In genomic region chr9:56937223-56938160, GRCm38 (mm10) we compare ENCODE assay signal across 8 mouse cellular contexts. TPM values are rescaled to one million over a fixed set of nuclear protein-coding genes. Genes with fewer than 3 reads are reported as not detected.
DNase-seq lines count a peak whose midpoint lies in the region; ATAC-seq lines count a peak whose summit lies in the region.

TSS of gene Imp3 (plus strand) at chr9:56937475.

- peak within 1 kb of the TSS; percentile 69 to 83 for H3K4me3 ChIP-seq in heart, embryonic 14.5 days (ENCODE audit: control insufficient read depth in 1 of 2, insufficient read depth in 1 of 2, low read depth in 1 of 2, low read length in 2 of 2)
- H3K4me3 ChIP-seq in liver, embryonic 13.5 days (replicated peaks) = peak within 1 kb of the TSS; percentile 89
- peak within 1 kb of the TSS; percentile 84 for H3K4me3 ChIP-seq in stomach, embryonic 16.5 days (replicated peaks; ENCODE audit: low read length)

- no peaks in the 10 kb centered on the region for H3K27me3 ChIP-seq in heart, embryonic 14.5 days (ENCODE audit: control insufficient read depth, insufficient read depth, low read length)
- H3K27me3 ChIP-seq in liver, embryonic 13.5 days = no peaks in the 10 kb centered on the region
- no peaks in the 10 kb centered on the region for H3K27me3 ChIP-seq in stomach, embryonic 16.5 days (ENCODE audit: control insufficient read depth, insufficient read depth, low read length)

- H3K9ac ChIP-seq in heart, embryonic 14.5 days (ENCODE audit: low read length) = peak within 1 kb of the TSS; percentile 89
- H3K9ac ChIP-seq in liver, embryonic 13.5 days = peak within 1 kb of the TSS; percentile 92
- H3K9ac ChIP-seq in stomach, embryonic 16.5 days (ENCODE audit: low read length) = peak within 1 kb of the TSS; percentile 90

- H3K4me1 ChIP-seq in heart, embryonic 14.5 days (ENCODE audit: control insufficient read depth in 2 of 2, insufficient read depth in 2 of 2, low read length in 2 of 2) = peaks cover 2 to 14% of the 10 kb centered on the region in 2 experiments; a peak in 1 of 4 replicates
- peaks cover 29% of the 10 kb centered on the region for H3K4me1 ChIP-seq in liver, embryonic 13.5 days (replicated peaks)
- peaks cover 17% of the 10 kb centered on the region for H3K4me1 ChIP-seq in stomach, embryonic 16.5 days (ENCODE audit: control insufficient read depth, insufficient read depth, low read length)

- WGBS in heart, embryonic 14.5 days = under 1% methylated on average over 73 of the region's 73 CpGs
- WGBS in liver, embryonic 13.5 days (ENCODE audit: insufficient replicate concordance) = under 1% methylated on average over 73 of the region's 73 CpGs
- WGBS in stomach, embryonic 16.5 days = under 1% methylated on average over 73 of the region's 73 CpGs

- no peaks in the 10 kb centered on the region for H3K36me3 ChIP-seq in heart, embryonic 14.5 days (ENCODE audit: control insufficient read depth, insufficient read depth, low read length)
- H3K36me3 ChIP-seq in liver, embryonic 13.5 days = peaks cover 11% of the 10 kb centered on the region; the same call in 1 of the 2 replicates
- no peaks in the 10 kb centered on the region for H3K36me3 ChIP-seq in stomach, embryonic 16.5 days (ENCODE audit: control insufficient read depth, insufficient read depth, low read length)

- H3K4me2 ChIP-seq in heart, embryonic 14.5 days (ENCODE audit: low read length) = peak within 1 kb of the TSS; percentile 85
- H3K4me2 ChIP-seq in liver, embryonic 13.5 days = peak within 1 kb of the TSS; percentile 97
- peak within 1 kb of the TSS; percentile 79 for H3K4me2 ChIP-seq in stomach, embryonic 16.5 days (ENCODE audit: low read depth, low read length)

- peak; percentile 94 for ATAC-seq in CD4-positive, CD25-positive, alpha-beta regulatory T cell, adult 4 months
- peak; percentile 87 for ATAC-seq in heart, embryonic 14.5 days (ENCODE audit: insufficient number of reproducible peaks, insufficient read depth, low FRiP score, low read depth)
- peak; percentile 91 for ATAC-seq in liver, embryonic 13.5 days (ENCODE audit: low read depth)
- ATAC-seq in stomach, embryonic 16.5 days (ENCODE audit: insufficient read depth, low FRiP score) = peak; percentile 94

- peak within 1 kb of the TSS; percentile 84 to 88 for H3K27ac ChIP-seq in heart, embryonic 14.5 days (replicated peaks in 1 of 2; ENCODE audit: control insufficient read depth in 1 of 2, insufficient read depth in 1 of 2, low read depth in 2 of 2, low read length in 2 of 2)
- peak within 1 kb of the TSS; percentile 88 for H3K27ac ChIP-seq in liver, embryonic 13.5 days
- H3K27ac ChIP-seq in stomach, embryonic 16.5 days (ENCODE audit: low read length) = peak within 1 kb of the TSS; percentile 93

- no peaks in the 10 kb centered on the region for H3K9me3 ChIP-seq in heart, embryonic 14.5 days (ENCODE audit: control insufficient read depth, low read length)
- H3K9me3 ChIP-seq in liver, embryonic 13.5 days (replicated peaks) = no peaks in the 10 kb centered on the region
- H3K9me3 ChIP-seq in stomach, embryonic 16.5 days (replicated peaks; ENCODE audit: control insufficient read depth, low read length) = no peaks in the 10 kb centered on the region

- peak; percentile 91 for DNase-seq in c-Kit-negative CD71-positive TER-119-positive erythroid progenitor cells, embryonic 14.5 days (ENCODE audit: low read depth, low spot score)
- DNase-seq in fibroblast of lung, adult 2 months (ENCODE audit: low read depth) = peak; percentile 91
- DNase-seq in kidney, postnatal 14 days = peak; percentile 94
- peak; percentile 87 for DNase-seq in liver, embryonic 13.5 days
- peak; percentile 82 for DNase-seq in neural tube, embryonic 10.5 days (ENCODE audit: extremely low spot score, low spot score)

RNA-seq across cellular contexts. Expression of gene Imp3, which starts in this region (rescaled TPM):
- 10 to 100 TPM; 42.6 to 57.1 TPM for polyA plus RNA-seq in CD4-positive, CD25-positive, alpha-beta regulatory T cell, adult 4 months (2017; shearing (Covaris generic))
- 60.0 and 70.5 TPM in 2 replicates for polyA plus RNA-seq in heart, embryonic 14.5 days (2014; fragmentation: Nextera tagmentation; extraction: Ambion mirVana)
- 66.1 and 69.1 TPM in 2 replicates for polyA plus RNA-seq in liver, embryonic 13.5 days (2015; fragmentation: Nextera tagmentation; extraction: Ambion mirVana)
- polyA plus RNA-seq in stomach, embryonic 16.5 days (2015; fragmentation: Nextera tagmentation; extraction: Ambion mirVana) = 73.9 and 80.1 TPM in 2 replicates

Comparison
In these comparisons a context has a peak if more than half of its experiments do, and no peak if none do; other contexts are left out.
1. Peak in every context shown above with its lines: DNase-seq, ATAC-seq, H3K4me3 ChIP-seq and H3K27ac ChIP-seq.